ENCODE assay signal across 8 mouse cellular contexts in the genomic region with DNA sequence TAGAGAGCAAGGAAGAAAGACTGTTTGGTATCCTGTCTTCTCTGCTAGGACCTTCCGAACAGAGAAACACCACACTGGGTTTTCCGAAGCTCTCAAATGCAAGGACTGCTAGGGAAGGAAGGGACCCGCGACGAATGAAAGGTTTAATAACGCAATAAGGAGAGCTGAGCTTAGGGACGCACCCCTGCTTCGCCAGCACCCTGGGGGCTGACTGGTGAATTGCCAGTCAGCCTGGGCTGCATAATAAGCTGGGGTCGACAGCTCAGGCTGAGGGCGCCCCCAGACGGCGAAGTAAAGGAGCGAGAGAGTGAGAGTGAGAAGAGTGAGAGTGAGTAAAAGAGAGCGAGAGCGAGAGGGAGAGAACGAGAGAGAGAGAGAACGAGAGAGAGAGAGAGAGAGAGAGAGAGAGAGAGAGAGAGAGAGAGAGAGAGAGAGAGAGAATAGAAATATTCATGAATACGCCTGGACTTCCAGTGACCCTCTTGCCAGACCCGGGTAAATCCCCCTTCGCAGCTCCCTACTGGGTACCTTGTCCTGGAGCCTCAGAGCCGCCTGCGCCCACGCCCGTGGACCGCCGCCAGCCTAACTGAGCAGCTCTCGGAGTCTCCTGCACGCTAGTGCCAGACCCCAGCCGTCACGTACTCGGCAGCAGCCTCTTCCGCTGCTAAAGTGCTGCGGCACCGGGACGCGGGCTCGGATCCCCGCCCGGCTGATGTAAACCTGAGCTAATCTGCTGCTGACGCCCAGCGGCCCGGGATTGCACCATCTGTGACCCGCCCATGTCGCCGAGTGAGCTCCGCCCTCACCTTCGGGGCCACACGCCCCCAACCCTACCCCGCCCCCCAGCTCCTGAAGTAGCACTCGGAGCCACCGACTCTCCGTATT. TPM values are rescaled to one million over a fixed set of nuclear protein-coding genes. Genes with fewer than 3 reads are reported as not detected.
DNase-seq lines count a peak whose midpoint lies in the region; ATAC-seq and TF ChIP-seq lines count a peak whose summit lies in the region.

A gene (minus strand): TSS at position 704 of the 885 bp plus-strand sequence.

- no peaks in the 10 kb centered on the region for H3K36me3 ChIP-seq in intestine, embryonic 16.5 days (ENCODE audit: control insufficient read depth, insufficient read depth, low read length)
- H3K36me3 ChIP-seq in limb, embryonic 14.5 days (ENCODE audit: control insufficient read depth, insufficient read depth, low read length) = no peaks in the 10 kb centered on the region
- no peaks in the 10 kb centered on the region for H3K36me3 ChIP-seq in midbrain, embryonic 16.5 days (ENCODE audit: control insufficient read depth, insufficient read depth, low read length)
- no peaks in the 10 kb centered on the region for H3K36me3 ChIP-seq in spleen, adult 2 months (ENCODE audit: control insufficient read depth, insufficient read depth, low read length)

- TF ChIP-seq POLR2A in limb, embryonic 14.5 days (IDR thresholded peaks at IDR 0.05; ENCODE audit: borderline replicate concordance, extremely low read depth, insufficient read depth, insufficient read length) = 0 out of 2 replicates have a peak, but pooled peaks have one; percentile 4
- no peak for TF ChIP-seq POLR2A in spleen, adult 2 months (IDR thresholded peaks at IDR 0.05; ENCODE audit: low read depth, low read length)

- H3K4me1 ChIP-seq in intestine, embryonic 16.5 days (ENCODE audit: control insufficient read depth, insufficient read depth, low read length) = peaks cover 4% of the 10 kb centered on the region; the same call in 1 of the 2 replicates
- no peaks in the 10 kb centered on the region for H3K4me1 ChIP-seq in limb, embryonic 14.5 days (ENCODE audit: control insufficient read depth, insufficient read depth, low read length)
- no peaks in the 10 kb centered on the region for H3K4me1 ChIP-seq in midbrain, embryonic 16.5 days (ENCODE audit: control insufficient read depth, insufficient read depth, low read length)
- H3K4me1 ChIP-seq in spleen, adult 2 months (ENCODE audit: control insufficient read depth, insufficient read depth, insufficient read length) = peaks cover 3% of the 10 kb centered on the region; the same call in 1 of the 2 replicates

- peak; percentile 78; the same call in 1 of the 2 replicates for TF ChIP-seq CTCF in spleen, adult 2 months (IDR thresholded peaks at IDR 0.05; ENCODE audit: extremely low read depth, insufficient read depth, insufficient read length, insufficient replicate concordance)

- peak; percentile 89 for ATAC-seq in intestine, embryonic 16.5 days
- peak; percentile 80 for ATAC-seq in limb, embryonic 14.5 days (ENCODE audit: low FRiP score, low read depth)
- ATAC-seq in midbrain, embryonic 16.5 days = peak; percentile 85

- no peak within 1 kb of the TSS for H3K27ac ChIP-seq in intestine, embryonic 16.5 days (ENCODE audit: low read length)
- no peak within 1 kb of the TSS for H3K27ac ChIP-seq in limb, embryonic 14.5 days (replicated peaks; ENCODE audit: low read depth, low read length)
- peak within 1 kb of the TSS; percentile 51 for H3K27ac ChIP-seq in midbrain, embryonic 16.5 days (ENCODE audit: low read length)
- H3K27ac ChIP-seq in spleen, adult 2 months (ENCODE audit: insufficient read depth, low read length) = no peak within 1 kb of the TSS; the same call in 1 of the 2 replicates

- WGBS in intestine, embryonic 16.5 days = under 1% methylated on average over 52 of the region's 52 CpGs
- under 1% methylated on average over 51 of the region's 52 CpGs for WGBS in limb, embryonic 14.5 days
- WGBS in midbrain, embryonic 16.5 days = under 1% methylated on average over 47 of the region's 52 CpGs
- 2% methylated on average over 52 of the region's 52 CpGs for WGBS in spleen, adult 2 months

- peak within 1 kb of the TSS; percentile 69 for H3K9ac ChIP-seq in intestine, embryonic 16.5 days (ENCODE audit: low read depth, low read length)
- peak within 1 kb of the TSS; percentile 60 for H3K9ac ChIP-seq in limb, embryonic 14.5 days (ENCODE audit: low read depth, low read length, severe bottlenecking)
- peak within 1 kb of the TSS; percentile 65 for H3K9ac ChIP-seq in midbrain, embryonic 16.5 days (ENCODE audit: low read depth, low read length)

- peak; percentile 67 to 76 for DNase-seq in left cerebral cortex, adult 18-20 months (ENCODE audit: low spot score in 2 of 2)
- DNase-seq in left cerebral cortex, adult 11 months (ENCODE audit: low spot score) = no peak
- peak; percentile 66 for DNase-seq in embryo, embryonic 11.5 days (ENCODE audit: low read depth, low spot score)
- peak; percentile 46 to 75 for DNase-seq in gastrocnemius, postnatal 4 days (ENCODE audit: low spot score in 2 of 2)
- DNase-seq in limb, embryonic 14.5 days (ENCODE audit: low spot score) = peak; percentile 84
- peak; percentile 61 to 78 for DNase-seq in spleen, adult 2 months (ENCODE audit: low read depth in 1 of 2, low spot score in 2 of 2)

- H3K4me3 ChIP-seq in intestine, embryonic 16.5 days (ENCODE audit: low read length) = peak within 1 kb of the TSS; percentile 56
- peak within 1 kb of the TSS; percentile 56 for H3K4me3 ChIP-seq in limb, embryonic 14.5 days (replicated peaks; ENCODE audit: low read length)
- peak within 1 kb of the TSS; percentile 52 for H3K4me3 ChIP-seq in midbrain, embryonic 16.5 days (ENCODE audit: low read depth, low read length)
- H3K4me3 ChIP-seq in spleen, adult 2 months (ENCODE audit: extremely low read depth, insufficient read depth, insufficient read length) = peak within 1 kb of the TSS; percentile 64

- H3K4me2 ChIP-seq in intestine, embryonic 16.5 days (ENCODE audit: low read depth, low read length) = peak within 1 kb of the TSS; percentile 91
- H3K4me2 ChIP-seq in limb, embryonic 14.5 days (replicated peaks; ENCODE audit: low read depth, low read length, severe bottlenecking) = peak within 1 kb of the TSS; percentile 88
- H3K4me2 ChIP-seq in midbrain, embryonic 16.5 days (ENCODE audit: low read length) = peak within 1 kb of the TSS; percentile 70

- peaks cover 5% of the 10 kb centered on the region; the same call in 1 of the 2 replicates for H3K27me3 ChIP-seq in intestine, embryonic 16.5 days (replicated peaks; ENCODE audit: control insufficient read depth, insufficient read depth, low read length)
- H3K27me3 ChIP-seq in limb, embryonic 14.5 days (ENCODE audit: control insufficient read depth, insufficient read depth, low read length) = no peaks in the 10 kb centered on the region
- H3K27me3 ChIP-seq in midbrain, embryonic 16.5 days (ENCODE audit: control insufficient read depth, insufficient read depth, low read depth, low read length) = no peaks in the 10 kb centered on the region
- H3K27me3 ChIP-seq in spleen, adult 2 months (ENCODE audit: control insufficient read depth, insufficient read depth, low read length) = no peaks in the 10 kb centered on the region

- no peaks in the 10 kb centered on the region for H3K9me3 ChIP-seq in intestine, embryonic 16.5 days (ENCODE audit: control insufficient read depth, low read length)
- H3K9me3 ChIP-seq in limb, embryonic 14.5 days (ENCODE audit: control insufficient read depth, low read length) = no peaks in the 10 kb centered on the region
- no peaks in the 10 kb centered on the region for H3K9me3 ChIP-seq in midbrain, embryonic 16.5 days (replicated peaks; ENCODE audit: control insufficient read depth, low read length, poor library complexity, severe bottlenecking)

RNA-seq across cellular contexts. Expression of the gene that starts here (rescaled TPM):
- total RNA-seq in left cerebral cortex, adult 18-20 months (2021) = under 1 TPM; 0.59 to 0.70 TPM
- total RNA-seq in gastrocnemius, postnatal 4 days (2021) = 1 to 10 TPM; 1.4 to 1.7 TPM
- polyA plus RNA-seq in intestine, embryonic 16.5 days (2015; fragmentation: Nextera tagmentation; extraction: Ambion mirVana) = 4.4 and 7.1 TPM in 2 replicates
- 0.77 and 0.99 TPM in 2 replicates for polyA plus RNA-seq in limb, embryonic 14.5 days (2012; rRNA removed)
- 1.2 and 1.4 TPM in 2 replicates for polyA plus RNA-seq in limb, embryonic 14.5 days (2014; fragmentation: Nextera tagmentation; extraction: Ambion mirVana)
- 1.9 and 2.4 TPM in 2 replicates for polyA plus RNA-seq in midbrain, embryonic 16.5 days (2015; fragmentation: Nextera tagmentation; extraction: Ambion mirVana)
- 0.65 and 1.0 TPM in 2 replicates for polyA plus RNA-seq in spleen, adult 2 months (2012; rRNA removed)

Comparison
In these comparisons a context has a peak if more than half of its experiments do, and no peak if none do; other contexts are left out.
1. Peak in DNase-seq in left cerebral cortex, adult 18-20 months; RNA of the gene not detected or under 1 TPM.